Mouse (Mus musculus): ENCODE measurements around the gene Stx6.
A peak's percentile ranks its signal among the peaks of the same experiment; 100 is the strongest.

Gene Stx6

DNA sequence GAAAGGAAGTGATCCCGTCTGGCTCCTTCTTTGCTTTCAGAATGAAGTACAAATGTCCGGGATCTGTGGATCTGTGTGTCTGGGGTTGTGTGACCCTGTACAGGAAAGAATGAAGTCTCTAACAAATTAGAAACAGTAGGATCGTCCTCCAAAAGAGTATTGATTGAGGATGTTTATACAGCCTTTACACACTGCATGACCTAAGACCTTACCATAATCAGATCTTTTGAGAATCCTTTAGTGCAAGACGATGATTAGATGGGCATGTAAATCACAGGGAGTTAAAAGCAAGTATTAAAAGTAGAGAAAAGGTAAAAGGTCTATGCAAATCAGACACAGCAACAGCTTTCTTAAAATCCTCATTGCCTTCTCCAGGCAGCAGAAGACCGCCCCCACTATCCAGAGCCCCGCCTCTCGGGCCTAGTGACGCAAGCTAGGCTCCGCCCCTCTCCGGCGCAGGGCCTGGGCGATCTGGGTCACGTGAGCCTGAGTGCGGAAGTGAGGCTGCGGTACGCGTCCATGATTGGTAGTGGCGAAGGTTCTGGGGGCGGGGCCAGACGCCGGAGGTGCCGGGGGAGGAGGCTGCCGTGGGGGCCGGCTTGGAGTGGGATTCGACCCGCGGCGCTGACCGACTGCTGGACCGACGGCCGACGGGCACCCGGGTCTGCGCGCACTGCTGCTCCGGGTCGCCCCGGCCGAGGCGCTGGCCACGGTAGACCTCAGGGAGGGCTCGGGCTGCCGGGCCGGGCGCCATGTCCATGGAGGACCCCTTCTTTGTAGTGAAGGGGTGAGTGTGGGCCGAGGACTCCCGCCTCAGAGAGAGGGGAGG lies at the start of gene Stx6:
TSS of gene Stx6 (plus strand) at position 575 of the 829 bp plus-strand sequence.
- DNase-seq: peak; percentile 98

- no peak for DNase-seq
These were observed 48.8 kb upstream of the Stx6 start for GRCm38 (mm10) chr1:155109387-155110350.

GRCm38 (mm10) chr1:155111491-155111890 lies 47.0 kb upstream of the Stx6 start:
- no peak for DNase-seq

GRCm38 (mm10) chr1:155112118-155112517 lies 46.4 kb upstream of the Stx6 start:
- DNase-seq: no peak

- no peak for DNase-seq
These were observed 45.6 kb upstream of the Stx6 start for GRCm38 (mm10) chr1:155112875-155113274.

- no peak for DNase-seq
These were observed 44.6 kb upstream of the Stx6 start for GRCm38 (mm10) chr1:155113946-155114345.

GRCm38 (mm10) chr1:155119719-155120118 lies 38.8 kb upstream of the Stx6 start:
- DNase-seq: no peak

- peak; percentile 59 for DNase-seq
These were observed 36.3 kb upstream of the Stx6 start for GRCm38 (mm10) chr1:155121977-155122939.

DNA sequence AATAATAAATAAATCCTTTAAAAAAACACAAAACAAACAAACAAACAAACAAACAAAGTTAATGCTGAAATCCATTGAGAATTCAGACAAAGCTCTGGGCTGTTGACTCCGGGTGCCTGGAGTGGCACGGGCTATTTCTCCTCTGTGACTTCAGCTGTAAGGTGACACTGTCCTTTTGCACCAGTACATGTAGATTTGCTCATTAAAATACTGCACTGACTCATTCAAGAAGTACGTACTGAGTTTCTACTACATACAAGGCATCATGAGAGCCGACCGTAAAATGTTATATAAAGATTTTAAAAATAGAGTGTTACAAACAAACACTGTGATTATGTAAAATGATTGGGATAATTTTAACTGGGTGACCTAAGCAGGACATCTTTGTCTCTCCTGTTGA lies 34.1 kb upstream of the Stx6 start:
- no peak for DNase-seq

DNA sequence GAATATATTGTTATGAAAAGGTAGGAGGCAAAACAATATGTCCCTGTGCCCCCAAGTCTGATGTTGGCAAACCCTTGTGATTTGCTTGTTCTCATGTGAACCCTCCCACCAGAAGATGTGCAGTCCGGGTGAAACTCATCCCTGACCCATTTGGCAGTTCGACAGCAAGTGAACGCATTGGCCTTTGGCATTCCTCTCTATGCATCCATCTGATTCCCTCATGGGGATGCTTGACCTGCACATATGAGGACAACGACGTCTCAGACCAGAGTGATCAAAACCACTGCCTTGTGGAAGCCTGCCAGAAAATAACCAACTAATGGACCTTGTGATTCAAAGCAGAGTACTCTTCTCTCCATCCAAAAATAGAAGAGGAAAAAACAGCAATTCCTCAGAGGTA lies 31.8 kb upstream of the Stx6 start:
- no peak for DNase-seq

- DNase-seq: no peak
These were observed 31.0 kb upstream of the Stx6 start for GRCm38 (mm10) chr1:155127429-155127934.

DNA sequence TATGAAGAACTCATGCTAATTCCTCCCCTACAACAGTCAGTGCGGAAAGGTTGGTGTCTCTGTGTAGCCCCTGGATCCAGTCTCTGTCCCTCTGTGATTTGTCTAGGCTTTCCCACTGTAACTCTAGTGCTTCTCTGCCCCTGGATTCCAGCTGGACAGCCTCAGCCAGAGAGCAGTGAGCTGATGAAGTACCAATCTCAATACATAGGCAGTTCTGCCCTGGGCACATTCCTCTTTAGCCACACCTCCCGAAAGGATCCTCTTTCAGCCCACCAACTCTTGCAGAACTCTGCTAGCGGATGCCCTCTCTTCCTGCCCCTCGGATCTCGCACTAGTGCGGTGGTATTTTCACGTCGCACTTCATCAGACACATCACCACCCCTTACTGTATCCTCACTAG lies 23.6 kb upstream of the Stx6 start:
- no peak for DNase-seq

DNA sequence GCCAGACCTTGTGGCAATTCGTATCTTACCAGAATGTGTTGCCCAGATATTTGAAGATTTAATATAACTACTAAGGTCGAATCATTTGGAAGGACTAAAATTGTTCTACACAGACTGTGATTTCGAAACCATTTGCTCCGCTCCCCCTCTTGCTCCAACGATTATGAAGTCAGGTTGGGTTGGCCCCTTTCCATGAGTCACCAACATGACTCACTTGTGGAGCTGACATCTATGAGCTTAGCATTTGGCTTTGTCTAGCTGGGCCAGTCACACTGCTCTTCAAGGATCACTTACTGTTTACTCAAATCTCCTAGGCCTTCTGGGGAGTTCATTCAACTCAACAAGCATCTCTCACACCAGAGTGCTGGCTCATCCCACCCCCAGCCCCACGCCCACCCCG lies 19.7 kb upstream of the Stx6 start:
- DNase-seq: no peak

- peak; percentile 69 for DNase-seq
These were observed 18.4 kb upstream of the Stx6 start for GRCm38 (mm10) chr1:155140076-155140475.

GRCm38 (mm10) chr1:155145620-155146019 lies 12.9 kb upstream of the Stx6 start:
- DNase-seq: no peak

DNA sequence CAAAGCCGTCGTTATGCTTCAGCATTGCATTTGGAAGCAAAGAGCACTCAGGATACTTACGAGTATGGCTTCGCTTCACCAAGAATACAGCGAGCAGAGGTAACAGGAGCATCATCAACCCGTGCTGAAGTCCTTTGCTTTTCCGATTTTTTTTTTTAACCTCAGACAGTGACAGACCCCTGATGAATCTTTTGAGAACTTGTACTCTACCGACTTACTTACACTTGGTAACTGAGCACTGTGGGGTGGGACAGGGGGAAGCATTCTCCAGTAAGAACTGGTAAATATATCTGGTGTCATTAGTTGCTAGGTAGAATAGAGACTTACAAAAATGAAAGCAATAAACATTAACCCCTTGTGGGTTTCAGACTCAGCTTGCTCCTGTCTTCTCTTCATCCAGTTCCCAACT lies 11.9 kb upstream of the Stx6 start, which contains the start of gene Mr1:
TSS of gene Mr1 (minus strand) at position 243 of the 409 bp plus-strand sequence.
- DNase-seq: peak; percentile 34

- no peak for DNase-seq
These were observed 11.3 kb upstream of the Stx6 start for GRCm38 (mm10) chr1:155147228-155147627.

DNA sequence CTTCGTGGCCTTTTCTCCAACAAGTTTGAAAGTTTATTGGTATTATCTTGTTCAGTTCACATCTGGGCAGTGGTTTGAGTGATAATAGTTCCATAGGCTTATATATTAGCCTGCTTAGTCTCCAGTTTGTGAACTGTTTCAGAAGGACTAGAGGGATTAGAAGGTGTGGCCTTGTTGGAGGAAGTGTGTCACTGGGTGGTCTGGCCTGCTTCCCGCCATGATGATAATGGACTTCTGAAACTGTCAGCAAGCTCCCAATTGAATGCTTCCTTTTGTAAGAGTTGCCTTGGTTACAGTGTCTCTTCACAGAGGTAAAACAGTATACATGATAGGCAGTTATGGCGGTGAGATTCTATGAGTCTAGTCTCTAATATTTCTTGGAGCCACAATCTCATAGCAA lies 9.1 kb upstream of the Stx6 start:
- no peak for DNase-seq

GRCm38 (mm10) chr1:155150821-155151220 lies 7.7 kb upstream of the Stx6 start:
- no peak for DNase-seq

- DNase-seq: no peak
These were observed 4.6 kb upstream of the Stx6 start for GRCm38 (mm10) chr1:155153906-155154305.

- no peak for DNase-seq
These were observed 512 bp downstream of the Stx6 start for GRCm38 (mm10) chr1:155158970-155159484.

- no peak for DNase-seq
These were observed 8.9 kb downstream of the Stx6 start for GRCm38 (mm10) chr1:155167453-155167852.

Data from kidney, adult 18-20 months (tissue).